Mouse (Mus musculus): ENCODE measurements around the gene Vgll4. TPM values are rescaled to one million over a fixed set of nuclear protein-coding genes. Genes with fewer than 3 reads are reported as not detected.
A peak's percentile ranks its signal among the peaks of the same experiment; 100 is the strongest.

Vgll4 gene
- polyA plus RNA-seq, 1 experiment: 39.7 TPM

- no peak for TF ChIP-seq POLR2A (IDR thresholded peaks at IDR 0.05; ENCODE audit: borderline replicate concordance, extremely low read depth, insufficient read depth, insufficient read length, poor library complexity, severe bottlenecking)
- no peak for DNase-seq (ENCODE audit: low read depth)
Measured at GRCm38 (mm10) chr6:114904233-114904632, 65.6 kb downstream of the Vgll4 start.

DNA sequence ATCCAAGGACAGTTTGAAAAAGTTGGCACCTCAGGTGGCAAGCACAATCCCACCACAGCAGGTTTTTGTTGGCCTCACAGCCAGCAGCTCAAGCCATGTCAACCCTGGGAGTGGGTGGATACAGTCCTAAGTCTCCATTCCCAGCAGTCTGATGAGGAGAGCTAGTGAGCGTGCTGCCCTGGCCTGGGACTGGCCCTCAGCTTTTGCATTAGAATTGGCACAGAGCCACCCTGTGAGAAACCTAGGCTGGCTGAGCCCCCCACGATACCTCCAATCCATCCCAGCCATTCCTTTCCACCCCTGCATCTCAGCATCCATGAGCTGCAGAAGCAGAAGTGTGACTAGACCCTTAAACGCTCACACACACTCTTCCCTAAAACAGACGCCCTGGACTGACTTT, 67.9 kb downstream of the Vgll4 start:
- no peak for DNase-seq (ENCODE audit: low read depth)
- no peak for TF ChIP-seq POLR2A (IDR thresholded peaks at IDR 0.05; ENCODE audit: borderline replicate concordance, extremely low read depth, insufficient read depth, insufficient read length, poor library complexity, severe bottlenecking)
- TF ChIP-seq CTCF (IDR thresholded peaks at IDR 0.05; ENCODE audit: borderline replicate concordance, extremely low read depth, insufficient read depth, insufficient read length): no peak

- TF ChIP-seq POLR2A (IDR thresholded peaks at IDR 0.05; ENCODE audit: borderline replicate concordance, extremely low read depth, insufficient read depth, insufficient read length, poor library complexity, severe bottlenecking) (no peak), CTCF (IDR thresholded peaks at IDR 0.05; ENCODE audit: borderline replicate concordance, extremely low read depth, insufficient read depth, insufficient read length) (no peak)
- peak; percentile 78 for DNase-seq (ENCODE audit: low read depth)
Measured at GRCm38 (mm10) chr6:114901321-114901824, 68.4 kb downstream of the Vgll4 start.

DNA sequence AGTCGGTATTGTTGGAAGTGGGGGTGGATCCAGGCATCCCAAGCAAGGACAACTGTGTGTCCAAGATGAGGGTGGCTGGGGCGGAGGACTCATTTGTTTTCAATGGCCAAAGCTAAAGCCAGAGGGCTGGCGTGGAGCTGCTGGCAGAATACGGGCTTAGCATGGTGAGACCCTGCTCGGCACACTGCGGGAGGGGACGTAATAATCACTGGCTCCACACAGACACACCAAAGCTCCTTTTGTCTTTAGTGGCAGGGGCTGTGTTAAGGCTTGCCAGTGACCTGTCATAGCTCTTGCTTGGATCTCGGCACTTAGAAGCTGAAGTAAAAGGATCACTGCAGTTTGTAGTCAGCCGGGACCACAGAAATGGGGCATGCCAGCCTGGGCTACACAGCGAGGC, 69.6 kb downstream of the Vgll4 start:
- DNase-seq (ENCODE audit: low read depth): peak; percentile 84
- no peak for TF ChIP-seq POLR2A (IDR thresholded peaks at IDR 0.05; ENCODE audit: borderline replicate concordance, extremely low read depth, insufficient read depth, insufficient read length, poor library complexity, severe bottlenecking)
- no peak for TF ChIP-seq CTCF (IDR thresholded peaks at IDR 0.05; ENCODE audit: borderline replicate concordance, extremely low read depth, insufficient read depth, insufficient read length)

DNA sequence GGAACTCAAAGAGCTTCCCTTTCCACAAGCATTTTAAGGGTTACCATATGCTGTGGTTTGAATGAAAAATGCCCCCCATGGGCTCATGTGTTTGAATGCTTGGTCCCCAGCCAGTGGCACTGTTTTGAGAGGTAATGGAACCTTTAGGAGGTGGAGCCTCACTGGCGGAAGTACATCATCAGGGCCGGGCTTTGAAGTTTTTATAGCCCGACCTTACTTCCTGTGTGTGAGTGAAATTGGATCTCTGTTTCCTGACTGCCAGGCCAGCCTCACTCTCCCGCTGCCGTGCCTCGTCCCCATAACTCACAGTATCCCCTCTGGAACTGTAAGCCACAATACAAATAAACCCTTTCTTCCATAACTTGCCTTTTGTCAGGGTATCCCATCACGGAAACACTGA, 70.1 kb downstream of the Vgll4 start:
- no peak for TF ChIP-seq CTCF (IDR thresholded peaks at IDR 0.05; ENCODE audit: borderline replicate concordance, extremely low read depth, insufficient read depth, insufficient read length)
- no peak for TF ChIP-seq POLR2A (IDR thresholded peaks at IDR 0.05; ENCODE audit: borderline replicate concordance, extremely low read depth, insufficient read depth, insufficient read length, poor library complexity, severe bottlenecking)
- no peak for DNase-seq (ENCODE audit: low read depth)

- DNase-seq (ENCODE audit: low read depth): no peak
- TF ChIP-seq POLR2A (IDR thresholded peaks at IDR 0.05; ENCODE audit: borderline replicate concordance, extremely low read depth, insufficient read depth, insufficient read length, poor library complexity, severe bottlenecking) (no peak), CTCF (IDR thresholded peaks at IDR 0.05; ENCODE audit: borderline replicate concordance, extremely low read depth, insufficient read depth, insufficient read length) (no peak)
Measured at GRCm38 (mm10) chr6:114898949-114899348, 70.8 kb downstream of the Vgll4 start.

DNA sequence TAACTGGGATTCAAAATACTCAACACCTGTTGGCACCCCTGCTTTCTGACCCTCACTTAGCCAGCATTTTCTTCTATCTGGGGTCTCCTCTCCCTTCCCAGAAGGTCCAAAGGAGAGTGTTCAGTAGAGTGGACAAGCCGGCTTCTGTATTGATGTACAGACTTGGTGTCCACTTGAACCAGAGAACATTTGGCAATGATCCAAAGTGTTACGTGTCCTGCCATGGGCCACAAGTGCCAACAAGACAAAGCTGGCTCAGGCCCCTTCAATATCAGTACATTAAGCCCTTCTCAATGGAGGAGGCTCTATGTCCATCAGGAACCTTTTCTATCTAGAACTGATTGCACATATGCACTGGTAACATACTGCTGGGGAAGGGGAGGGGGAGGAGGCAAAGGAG, 73.5 kb downstream of the Vgll4 start:
- no peak for DNase-seq (ENCODE audit: low read depth)

GRCm38 (mm10) chr6:114895191-114895590, 74.6 kb downstream of the Vgll4 start:
- DNase-seq (ENCODE audit: low read depth): no peak
- TF ChIP-seq CTCF (IDR thresholded peaks at IDR 0.05; ENCODE audit: borderline replicate concordance, extremely low read depth, insufficient read depth, insufficient read length) (no peak), POLR2A (IDR thresholded peaks at IDR 0.05; ENCODE audit: borderline replicate concordance, extremely low read depth, insufficient read depth, insufficient read length, poor library complexity, severe bottlenecking) (no peak)

More for the DNA sequence above, 73.5 kb downstream of the Vgll4 start:
- no peak for TF ChIP-seq POLR2A (IDR thresholded peaks at IDR 0.05; ENCODE audit: borderline replicate concordance, extremely low read depth, insufficient read depth, insufficient read length, poor library complexity, severe bottlenecking)
- no peak for TF ChIP-seq CTCF (IDR thresholded peaks at IDR 0.05; ENCODE audit: borderline replicate concordance, extremely low read depth, insufficient read depth, insufficient read length)

DNA sequence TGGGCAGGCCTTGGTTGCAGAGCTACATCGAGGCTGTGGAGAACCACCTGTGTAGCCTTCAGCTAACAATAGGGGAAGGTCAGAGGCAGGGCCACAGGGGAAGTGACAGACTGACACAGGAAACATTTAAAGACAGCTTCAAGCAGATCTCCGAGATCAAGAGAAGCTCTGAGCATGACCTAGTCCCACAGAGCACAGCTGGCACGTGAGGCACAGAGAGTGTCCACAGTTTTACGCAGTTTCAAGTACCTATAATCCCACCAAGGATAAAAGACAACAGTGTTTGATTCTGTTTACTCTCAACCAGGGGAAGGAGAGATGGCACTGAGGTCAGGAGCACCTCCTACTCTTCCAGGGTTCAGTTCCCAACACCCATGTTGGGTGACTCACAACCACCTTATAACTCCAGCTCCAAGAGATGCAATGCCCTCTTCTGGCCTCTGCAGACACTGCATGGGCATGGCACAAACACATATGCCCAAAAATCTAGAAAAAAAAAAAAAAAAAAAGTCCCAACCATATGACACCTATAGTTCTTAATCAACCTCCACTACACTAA, 75.2 kb downstream of the Vgll4 start:
- TF ChIP-seq CTCF (IDR thresholded peaks at IDR 0.05; ENCODE audit: borderline replicate concordance, extremely low read depth, insufficient read depth, insufficient read length): peak; percentile 17; the same call in 1 of the 2 replicates
- TF ChIP-seq POLR2A (IDR thresholded peaks at IDR 0.05; ENCODE audit: borderline replicate concordance, extremely low read depth, insufficient read depth, insufficient read length, poor library complexity, severe bottlenecking): no peak
- no peak for DNase-seq (ENCODE audit: low read depth)

GRCm38 (mm10) chr6:114893427-114894209, 76.2 kb downstream of the Vgll4 start:
- no peak for DNase-seq (ENCODE audit: low read depth)
- TF ChIP-seq POLR2A (IDR thresholded peaks at IDR 0.05; ENCODE audit: borderline replicate concordance, extremely low read depth, insufficient read depth, insufficient read length, poor library complexity, severe bottlenecking): no peak
- TF ChIP-seq CTCF (IDR thresholded peaks at IDR 0.05; ENCODE audit: borderline replicate concordance, extremely low read depth, insufficient read depth, insufficient read length): no peak

- no peak for TF ChIP-seq POLR2A (IDR thresholded peaks at IDR 0.05; ENCODE audit: borderline replicate concordance, extremely low read depth, insufficient read depth, insufficient read length, poor library complexity, severe bottlenecking)
- peak; percentile 90 for DNase-seq (ENCODE audit: low read depth)
Measured at GRCm38 (mm10) chr6:114892363-114892762, 77.4 kb downstream of the Vgll4 start.

DNA sequence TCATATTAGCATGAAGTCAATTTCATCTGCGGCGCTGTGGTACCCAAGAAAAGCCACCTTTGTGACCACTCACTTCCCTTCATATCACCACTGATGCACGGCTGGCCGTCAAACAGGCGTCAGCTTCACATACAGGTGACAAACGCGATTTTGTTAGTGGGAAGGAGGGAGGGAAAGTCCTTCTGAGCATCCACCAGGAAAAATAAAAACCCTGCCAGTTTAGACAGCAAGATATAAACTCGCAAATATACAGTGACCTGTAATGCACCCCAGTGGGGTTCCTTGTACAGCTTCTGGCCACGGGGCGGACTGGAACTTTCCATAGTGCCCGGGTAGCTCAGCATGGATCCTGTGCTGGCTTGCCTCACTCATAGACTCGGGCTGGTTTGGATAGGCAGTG, 78.0 kb downstream of the Vgll4 start:
- DNase-seq (ENCODE audit: low read depth): no peak
- TF ChIP-seq CTCF (IDR thresholded peaks at IDR 0.05; ENCODE audit: borderline replicate concordance, extremely low read depth, insufficient read depth, insufficient read length): no peak
- no peak for TF ChIP-seq POLR2A (IDR thresholded peaks at IDR 0.05; ENCODE audit: borderline replicate concordance, extremely low read depth, insufficient read depth, insufficient read length, poor library complexity, severe bottlenecking)
